Mouse (Mus musculus): ENCODE measurements at regions not wholly inside any gene's neighbourhood (a gene's known extent, or its start where the extent isn't known, plus 50 kb on each side); places are given as distances from the start of the nearest gene placed in this dataset.

- TF ChIP-seq CTCF (IDR thresholded peaks at IDR 0.05; ENCODE audit: control insufficient read depth, insufficient read depth, insufficient read length) (no peak), MYOG (IDR thresholded peaks at IDR 0.05; ENCODE audit: control insufficient read depth, extremely low read depth, insufficient read length) (no peak), USF1 (IDR thresholded peaks at IDR 0.05; ENCODE audit: low read depth) (no peak)
Observed at GRCm38 (mm10) chr16:50673339-50673738, 82.4 kb upstream of the Ccdc54 start.

Data from C2C12 (cell line).